Mouse (Mus musculus): ENCODE measurements at regions not wholly inside any gene's neighbourhood (a gene's known extent, or its start where the extent isn't known, plus 50 kb on each side); places are given as distances from the start of the nearest gene placed in this dataset.

DNA sequence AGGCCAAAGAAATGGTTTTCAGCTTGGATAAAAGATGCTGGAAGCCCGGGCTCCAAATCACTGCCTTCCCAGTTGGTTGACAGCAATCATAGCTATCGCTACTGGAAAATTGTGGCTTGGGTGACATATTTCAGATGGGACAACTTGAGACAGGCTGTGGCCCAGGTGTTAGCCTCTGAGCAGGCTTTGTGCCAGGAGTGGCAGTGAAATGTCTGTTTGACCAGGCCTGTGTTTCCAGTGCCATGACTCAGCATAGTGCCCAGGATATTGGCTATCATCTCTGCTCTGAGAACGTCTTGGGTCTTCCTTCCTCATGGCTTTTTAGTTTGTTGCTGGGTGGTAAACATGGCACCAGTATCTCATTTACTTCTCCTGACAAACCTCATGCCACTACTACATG lies 266.9 kb downstream of the Emp1 start:
- no peak for DNase-seq

DNA sequence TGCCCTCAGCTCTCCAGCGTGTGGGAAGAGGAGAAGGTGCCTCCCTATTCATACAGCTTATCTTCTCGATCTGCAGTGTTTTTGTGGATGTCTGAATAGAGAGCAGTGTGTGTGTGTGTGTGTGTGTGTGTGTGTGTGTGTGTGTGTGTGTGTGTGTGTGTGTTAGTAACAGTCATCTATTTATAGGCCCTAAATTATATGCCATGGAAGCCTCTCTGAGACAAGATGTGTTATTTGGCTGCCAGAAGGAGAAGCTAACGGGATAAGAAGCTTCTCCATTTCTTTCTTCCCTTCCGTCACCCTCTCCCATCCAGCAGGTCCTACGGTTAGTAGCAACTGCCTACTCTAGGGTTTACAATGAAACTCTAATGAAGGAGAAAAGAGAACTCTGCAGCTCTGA lies 270.3 kb downstream of the Emp1 start:
- no peak for DNase-seq

DNA sequence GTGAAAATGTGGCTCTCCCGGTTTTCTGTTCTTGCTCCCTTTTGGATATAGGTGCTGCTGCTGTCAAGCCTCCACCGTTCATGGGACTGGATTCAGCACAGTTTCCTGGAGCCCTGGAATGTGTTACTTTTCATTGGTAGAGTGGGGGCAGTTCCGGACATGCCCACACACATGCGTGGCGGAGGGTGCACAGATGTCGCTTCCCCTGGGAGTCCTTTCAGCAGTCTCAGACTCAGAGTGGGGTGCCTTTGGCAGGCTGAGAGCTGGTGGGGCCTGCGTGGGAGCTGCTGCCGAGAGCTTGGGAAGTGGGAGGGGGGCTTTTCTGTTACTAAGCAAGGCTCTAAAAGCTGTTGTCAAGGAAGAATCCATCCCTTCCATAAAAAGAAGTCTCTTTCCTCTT lies 274.3 kb downstream of the Emp1 start:
- no peak for DNase-seq

DNA sequence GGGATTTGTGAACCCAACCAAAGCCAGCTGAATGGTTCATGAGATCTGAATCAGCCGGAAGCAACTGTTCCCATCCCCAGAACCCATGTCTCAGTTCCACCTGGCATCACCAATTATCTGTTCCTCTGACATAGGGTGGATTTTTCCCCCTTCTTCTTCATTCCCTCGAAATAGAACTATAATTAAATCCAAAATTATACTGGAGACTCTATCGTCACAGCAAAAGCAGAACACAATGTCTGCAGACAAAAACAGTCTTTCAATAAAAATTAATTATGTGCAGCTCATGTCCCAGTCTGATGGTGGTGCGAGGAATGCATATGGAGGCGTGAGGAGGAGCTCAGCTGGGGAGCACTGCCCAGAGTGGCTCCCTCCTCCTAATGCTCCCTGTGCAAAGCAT lies 280.4 kb downstream of the Emp1 start:
- DNase-seq: no peak

DNA sequence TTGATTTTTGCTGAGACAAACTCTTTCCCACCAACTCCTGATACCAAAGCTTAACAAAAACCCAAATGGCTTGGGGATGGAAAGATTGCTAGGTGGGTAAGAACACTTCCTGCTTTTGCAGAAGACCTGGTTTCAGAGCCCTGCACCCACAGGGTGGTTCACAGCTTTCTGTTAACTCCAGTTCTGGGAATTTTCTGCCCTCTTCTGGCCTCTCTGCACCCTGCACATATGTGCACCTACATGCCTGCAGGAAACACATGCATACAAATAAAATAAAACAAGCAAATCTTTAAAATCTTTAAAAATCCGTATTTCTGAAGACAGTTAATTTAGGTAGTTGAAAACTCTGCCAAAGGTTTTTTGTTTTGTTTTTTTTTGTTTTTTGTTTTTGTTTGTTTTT lies 283.8 kb downstream of the Emp1 start:
- DNase-seq: no peak

DNA sequence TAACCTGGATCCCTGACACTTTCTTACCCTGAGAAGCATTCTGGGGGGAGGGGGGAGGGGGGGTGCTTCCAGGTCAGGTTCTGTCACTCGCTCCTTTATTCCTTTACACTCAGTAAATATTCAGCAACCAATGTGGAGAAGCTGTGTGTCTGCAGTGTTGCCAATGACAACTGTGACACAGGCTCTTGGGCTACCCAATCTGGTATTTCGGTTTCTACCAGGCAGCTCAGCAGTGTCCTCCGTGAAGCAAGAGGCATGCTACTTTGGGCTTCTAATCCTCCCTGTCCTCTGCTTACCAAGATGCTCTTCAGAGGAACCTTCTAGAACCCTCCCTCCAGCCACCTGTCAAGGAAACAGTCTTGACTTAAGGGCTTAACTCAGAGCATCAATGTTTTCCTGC lies 290.7 kb downstream of the Emp1 start:
- DNase-seq: no peak

DNA sequence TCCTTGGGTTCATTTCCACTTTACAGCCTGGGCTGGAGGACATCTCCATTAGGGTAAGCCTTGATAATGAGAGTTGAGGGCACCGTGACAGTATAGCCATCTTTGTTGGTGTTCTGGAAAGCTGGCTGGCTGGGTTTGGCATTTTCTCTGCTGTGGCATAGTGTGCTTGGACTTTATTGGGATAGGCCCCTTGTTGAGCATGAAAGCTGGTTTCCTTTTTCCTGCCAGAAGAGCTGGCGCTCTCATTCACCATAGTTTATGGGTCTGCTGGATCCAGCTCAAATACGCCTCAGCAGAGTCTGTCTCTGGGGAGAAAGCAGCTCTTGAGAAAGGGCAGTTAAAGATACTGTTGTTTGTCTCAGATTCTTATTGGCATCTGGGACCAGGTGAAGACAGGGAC lies 300.0 kb downstream of the Emp1 start:
- DNase-seq: no peak

DNA sequence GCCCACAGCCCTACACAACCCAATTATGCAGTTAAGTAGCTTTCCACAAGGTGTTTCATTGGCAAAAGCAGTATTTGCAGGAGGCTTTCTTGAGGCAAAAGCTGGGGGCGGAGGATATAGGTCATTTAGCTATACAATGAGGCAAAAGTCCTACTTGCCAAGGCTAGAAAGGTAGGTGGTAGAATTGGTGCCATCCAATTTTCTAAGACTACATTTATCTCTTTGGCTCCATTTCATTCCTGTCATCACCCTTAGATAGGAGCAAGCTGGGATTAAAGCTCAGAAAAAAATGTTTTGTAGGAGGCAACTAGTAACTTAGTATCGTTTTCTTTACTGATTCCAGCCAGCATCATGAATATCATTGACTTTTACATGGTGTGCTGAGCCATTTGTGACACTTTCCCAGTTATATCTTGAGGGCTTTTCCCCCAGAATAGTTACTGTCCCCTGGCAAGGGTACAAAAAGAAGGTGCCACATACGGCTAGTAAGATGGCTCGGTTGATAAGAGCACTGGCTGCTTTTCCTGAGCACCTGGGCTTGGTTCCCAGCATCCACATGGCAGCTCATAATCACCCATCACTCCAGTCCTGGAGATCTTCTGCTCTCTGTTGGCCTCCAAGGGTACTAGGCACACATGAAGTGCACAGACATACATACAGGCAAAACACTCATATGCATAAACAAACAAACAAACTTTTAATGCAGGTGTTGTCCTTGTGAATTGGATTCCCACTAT lies 300.6 kb downstream of the Emp1 start:
- DNase-seq: no peak
